Mouse (Mus musculus) megakaryocyte progenitor cell, adult 5-6 weeks (primary cell): ENCODE measurements around the gene Med13l. TPM values are rescaled to one million over a fixed set of nuclear protein-coding genes. Genes with fewer than 3 reads are reported as not detected.

Source experiments
- ATAC-seq: replicated peaks from 2 replicates; pipeline ENCODE4 v1.8.0; 2016; ENCODE audit warnings: mild to moderate bottlenecking, moderate TSS enrichment, inconsistent platforms; ENCODE audit not compliant: poor library complexity
- total RNA-seq, 2 experiments: library from RNA; stranded (forward) in 1 of 2; stranded (reverse) in 1 of 2; fragments of 157-497, 149-512 nt in 1 of 2; fragments of 200-1000 nt in 1 of 2; gene quantifications; 2 replicates each; pipeline versions ENCODE4 v1.2.3 to v1.2.4; 2015 to 2017

Gene Med13l
- total RNA-seq, 2 experiments from 2014 or later = 24.0 to 27.3 TPM

DNA sequence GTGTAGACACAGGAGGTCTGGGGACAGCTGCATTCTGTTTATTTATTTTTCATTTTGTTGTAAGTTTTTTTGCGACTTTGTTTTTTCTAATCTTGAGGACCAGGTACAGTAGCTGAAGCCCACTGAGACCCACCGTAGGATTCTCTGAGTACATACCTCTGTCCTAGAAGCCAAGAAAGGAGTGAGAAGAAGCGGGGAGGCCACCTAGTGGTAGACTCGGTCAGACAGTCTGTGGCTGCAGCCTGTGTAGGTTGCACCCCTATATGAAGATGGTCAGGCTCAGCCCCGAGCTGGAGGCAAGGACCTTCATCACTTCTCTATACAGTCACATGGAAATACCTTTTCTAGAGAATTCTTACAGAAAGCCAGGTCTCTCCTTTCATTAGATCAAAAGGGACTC, 202.9 kb downstream of the Med13l start:
- ATAC-seq = peak; percentile 69; the same call in 1 of the 2 replicates

DNA sequence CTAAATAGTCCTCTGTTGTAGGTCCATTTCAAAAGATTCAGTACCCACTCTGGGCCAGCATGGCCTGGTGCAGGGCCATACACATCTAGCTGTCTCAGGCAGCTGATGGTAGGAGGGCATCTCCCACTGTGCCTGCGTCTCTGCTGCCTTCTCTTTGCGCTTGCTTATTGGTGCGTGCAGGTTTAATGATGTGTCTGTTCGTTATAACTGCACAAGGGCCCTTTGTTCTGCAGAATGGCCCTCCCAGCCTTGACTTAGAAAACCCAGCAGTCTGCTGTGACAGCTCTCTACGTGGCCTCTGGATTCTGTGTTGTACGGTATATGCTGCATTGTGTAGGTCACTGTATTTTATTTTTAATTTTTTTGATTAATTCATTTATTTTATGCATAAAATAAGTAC, 208.7 kb downstream of the Med13l start:
- no peak for ATAC-seq

DNA sequence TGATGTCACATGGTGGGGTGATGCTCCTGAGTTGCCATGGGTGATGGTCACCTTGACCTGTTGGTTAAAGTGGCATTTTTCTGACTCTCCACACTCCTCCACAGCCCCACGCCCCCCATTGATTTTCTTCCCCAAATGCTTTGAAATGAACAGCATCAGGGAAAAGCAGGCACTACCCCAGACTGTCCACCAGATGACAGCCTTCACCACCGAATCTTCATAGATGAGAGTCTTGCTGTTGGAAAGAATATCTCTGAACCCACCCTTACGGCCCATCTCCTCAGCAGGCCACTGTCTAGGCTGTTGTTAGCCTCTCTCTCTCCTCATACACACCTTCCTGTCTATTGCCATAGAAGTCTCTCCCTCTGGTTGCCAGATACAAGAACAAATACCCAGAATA, 213.4 kb downstream of the Med13l start:
- no peak for ATAC-seq

DNA sequence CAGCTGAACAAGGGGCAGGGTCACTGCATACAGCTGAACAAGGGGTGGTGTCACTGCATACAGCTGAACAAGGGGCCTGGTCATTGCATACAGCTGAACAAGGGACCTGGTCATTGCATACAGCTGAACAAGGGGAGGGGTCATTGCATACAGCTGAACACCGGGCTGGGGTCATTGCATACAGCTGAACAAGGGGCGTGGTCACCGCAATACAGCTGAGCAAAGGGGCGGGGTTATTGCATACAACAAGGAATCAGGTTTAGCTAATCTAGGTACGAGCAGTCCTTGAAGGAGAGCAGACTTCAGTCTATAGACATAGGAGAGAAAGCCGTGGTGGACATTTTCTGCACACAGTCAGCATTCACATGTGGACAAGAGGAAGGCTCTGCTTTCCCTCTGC, 215.9 kb downstream of the Med13l start:
- ATAC-seq = no peak

DNA sequence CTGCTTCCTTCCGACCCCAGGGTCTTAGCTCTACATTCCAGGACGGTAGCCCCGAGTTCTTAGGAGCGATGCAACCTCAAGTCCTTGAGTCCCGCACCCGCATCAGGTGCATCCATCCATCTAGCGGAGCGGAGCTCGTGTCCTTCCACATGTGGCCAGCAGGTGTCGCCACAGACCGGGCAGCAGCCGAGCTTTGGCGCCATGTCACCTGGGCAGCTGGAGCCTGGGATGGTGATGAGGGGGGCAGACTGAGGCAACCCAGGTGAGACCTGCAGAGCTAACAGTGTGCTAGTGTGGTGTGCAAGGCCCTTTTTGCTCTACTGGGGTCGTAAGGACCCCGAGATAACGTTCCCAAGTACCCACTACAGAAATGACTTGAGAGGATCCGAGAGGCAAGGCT, 221.1 kb downstream of the Med13l start:
- ATAC-seq = peak; percentile 90

DNA sequence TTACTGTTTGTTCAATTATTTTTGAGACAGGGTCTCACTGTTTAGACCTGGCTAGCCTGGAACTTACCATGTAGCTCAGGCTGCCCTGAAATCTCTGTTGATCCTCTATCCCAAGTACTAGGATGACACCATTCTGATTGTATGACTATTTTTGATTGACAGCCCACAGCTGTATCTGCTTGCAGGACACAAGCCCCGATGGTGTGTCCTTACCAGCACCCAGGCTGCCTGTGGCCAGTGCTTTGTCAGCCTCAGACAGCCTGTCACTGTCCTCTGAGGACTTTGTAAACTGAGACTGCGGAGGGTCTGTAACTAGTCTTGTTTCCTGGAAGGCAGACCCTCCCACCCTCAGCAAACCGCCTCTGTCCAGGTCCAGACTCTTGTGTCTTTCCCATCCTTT, 221.7 kb downstream of the Med13l start:
- ATAC-seq = no peak

DNA sequence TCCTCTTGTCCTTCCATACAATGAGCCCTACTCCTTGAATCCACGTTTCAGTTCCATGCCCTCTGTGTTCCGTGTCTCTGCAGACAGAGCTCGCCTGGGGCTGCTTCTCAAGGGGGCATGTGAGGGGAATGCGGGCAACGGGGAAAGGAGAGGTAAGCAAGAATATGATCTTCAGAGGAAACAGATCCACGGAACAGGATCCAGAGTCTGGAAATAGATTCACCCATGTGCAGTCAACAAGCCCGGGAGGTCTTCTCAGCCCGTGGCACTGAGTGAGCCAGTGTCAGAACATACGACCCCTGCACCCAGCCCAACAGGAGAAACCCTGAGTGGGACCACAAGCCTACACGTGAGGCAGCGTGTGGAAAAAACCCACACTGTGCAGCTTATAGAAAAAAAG, 228.7 kb downstream of the Med13l start:
- no peak for ATAC-seq

DNA sequence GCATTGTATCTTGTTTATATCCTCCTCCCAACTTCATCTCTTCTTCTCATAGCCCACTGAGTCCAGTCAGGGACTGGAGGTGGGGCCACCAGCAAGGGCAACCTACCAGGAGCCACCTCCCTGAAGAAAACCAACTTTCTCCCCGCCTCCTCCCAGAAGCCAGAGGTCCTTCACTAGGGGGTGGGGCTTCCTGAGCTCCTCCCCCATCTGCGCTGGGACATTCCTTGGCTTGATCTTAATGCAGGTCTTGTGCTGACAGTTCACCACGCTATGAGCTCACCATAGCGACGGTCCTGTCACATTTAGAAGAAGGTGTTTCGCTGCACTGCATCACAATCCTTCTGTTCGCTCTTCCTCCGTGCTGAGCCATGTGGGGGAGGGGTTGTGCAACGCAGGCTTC, 229.3 kb downstream of the Med13l start:
- ATAC-seq = no peak

DNA sequence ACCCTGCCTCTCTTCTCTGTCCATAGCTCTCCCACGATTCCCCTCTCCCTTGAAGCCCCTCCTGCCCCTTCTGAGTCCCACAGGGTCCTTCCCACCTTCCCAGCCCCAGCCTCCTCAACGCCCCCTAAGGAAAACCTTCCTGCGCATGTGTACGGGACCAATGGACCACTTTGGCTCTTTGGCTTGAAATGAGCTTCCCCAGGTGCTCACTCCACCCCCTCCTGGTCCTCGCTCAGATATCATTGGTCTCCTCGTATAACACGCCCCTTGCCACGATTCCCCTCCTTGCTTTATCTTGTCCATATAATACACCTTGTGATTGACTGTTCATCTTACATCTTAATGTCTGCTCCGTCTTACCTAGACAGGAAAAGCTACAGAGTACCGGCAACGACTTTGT, 237.3 kb downstream of the Med13l start:
- no peak for ATAC-seq

DNA sequence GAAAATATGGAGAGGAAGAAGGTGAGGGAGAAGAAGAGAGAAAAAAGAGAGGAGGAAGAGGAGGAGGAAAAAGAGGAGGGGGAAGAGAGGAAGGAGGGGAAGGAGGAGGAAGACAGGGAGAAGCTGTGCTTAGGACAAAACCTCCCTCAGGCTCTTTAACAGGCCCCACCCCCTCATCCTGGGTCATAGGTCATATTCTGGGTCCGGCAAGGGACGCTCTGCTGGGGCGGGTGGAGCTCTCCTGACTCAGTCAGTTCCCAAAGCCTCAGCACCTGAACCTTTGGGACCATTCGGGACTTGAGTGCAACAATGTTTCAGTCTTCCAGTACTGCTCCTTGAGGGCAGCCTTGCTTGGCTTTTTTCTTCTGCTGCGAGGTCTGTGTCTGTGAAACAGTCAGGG, 241.1 kb downstream of the Med13l start:
- no peak for ATAC-seq

DNA sequence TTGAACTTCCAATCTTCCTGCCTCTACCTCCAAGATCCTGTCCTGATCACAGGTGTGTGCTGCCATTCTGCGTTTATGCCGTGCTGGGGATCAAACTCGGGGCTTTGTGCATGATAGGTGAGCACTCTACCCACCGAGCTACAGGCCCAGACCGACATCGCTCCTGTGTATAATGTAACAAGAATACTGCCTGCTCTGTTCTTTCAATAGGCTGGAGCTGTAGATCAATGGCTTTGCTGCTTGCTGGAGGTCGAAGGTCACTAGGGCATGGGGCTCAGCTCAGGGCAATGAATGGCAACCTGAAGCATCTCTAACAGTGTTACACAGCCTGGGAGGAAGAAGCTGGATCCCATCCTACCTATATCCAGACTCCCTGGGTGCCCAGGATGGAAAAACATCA, 241.6 kb downstream of the Med13l start:
- no peak for ATAC-seq

DNA sequence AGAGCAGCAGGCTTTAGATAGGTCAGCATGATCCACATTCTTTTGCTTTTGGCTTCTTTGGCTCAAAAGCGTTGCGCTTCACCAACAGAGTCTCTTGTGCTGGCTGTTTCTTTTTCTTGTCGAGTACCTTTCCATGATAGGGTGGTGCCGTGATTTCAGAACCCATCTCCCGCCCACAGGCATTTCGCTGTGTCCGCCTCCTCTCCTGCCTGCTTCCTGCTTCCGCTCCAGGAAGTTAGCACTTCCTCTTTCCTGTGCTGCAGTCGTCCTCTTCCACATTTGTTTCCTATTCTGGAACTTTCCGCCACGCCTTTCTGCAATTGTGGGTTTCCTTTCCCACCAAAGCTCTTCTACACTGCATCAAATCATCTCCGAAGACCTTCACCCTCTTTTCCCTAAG, 248.5 kb downstream of the Med13l start:
- no peak for ATAC-seq

DNA sequence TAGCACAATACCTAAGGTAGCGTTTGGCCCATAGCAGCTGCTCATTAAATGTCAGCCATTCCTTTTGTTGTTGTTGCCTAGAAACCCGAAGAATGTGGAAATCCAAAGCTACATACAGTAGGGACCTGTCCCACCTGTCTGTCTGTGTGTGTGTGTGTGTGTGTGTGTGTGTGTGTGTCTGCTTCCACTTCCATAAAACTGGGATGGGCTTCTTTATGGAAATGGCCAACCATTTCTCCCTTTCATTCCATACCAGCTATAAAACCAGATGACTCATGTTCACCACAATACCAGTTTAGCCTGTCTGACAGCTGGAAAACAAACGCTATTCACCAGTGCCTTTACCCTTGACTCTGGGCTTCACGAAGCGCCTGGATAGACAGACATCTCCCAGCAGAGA, 249.1 kb downstream of the Med13l start:
- ATAC-seq = no peak

DNA sequence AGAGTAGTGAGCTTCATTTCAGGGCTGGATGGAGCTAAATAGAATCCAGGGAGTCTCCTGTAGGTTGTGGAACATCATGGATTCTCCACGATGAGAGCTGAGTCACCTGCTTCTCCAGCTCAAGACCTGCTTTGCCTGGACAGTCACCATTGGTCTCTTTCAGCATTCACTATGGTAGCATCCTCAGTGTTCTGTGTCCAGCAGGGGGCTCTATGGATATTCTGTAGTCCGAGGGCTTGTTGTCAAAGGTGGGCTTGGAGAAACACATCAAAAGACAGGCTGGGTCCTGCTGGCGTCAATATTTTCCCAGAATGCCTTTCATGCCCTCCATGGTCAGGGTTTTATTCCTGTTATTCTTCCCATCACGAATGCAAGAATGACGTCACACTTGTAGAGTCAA, 251.2 kb downstream of the Med13l start:
- no peak for ATAC-seq

DNA sequence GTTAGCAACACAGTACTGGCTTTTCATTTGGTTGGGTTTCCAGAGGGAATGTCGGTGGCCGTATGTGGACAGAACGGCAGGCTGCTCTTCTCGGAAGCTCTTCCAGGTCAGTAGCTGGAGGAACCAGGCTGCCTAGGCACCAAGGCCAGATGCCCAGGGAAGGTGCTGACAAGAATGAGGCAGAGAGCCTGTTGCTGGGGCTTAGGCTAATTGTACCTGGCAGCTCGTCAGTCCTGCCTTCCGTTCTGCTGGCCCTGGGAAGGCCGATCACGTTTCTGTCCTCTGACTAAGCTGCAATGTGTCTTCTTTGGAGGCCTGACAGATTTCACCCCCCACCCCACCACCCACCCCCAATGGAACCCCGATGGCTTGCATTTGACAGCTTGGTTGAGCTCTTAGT, 251.9 kb downstream of the Med13l start:
- no peak for ATAC-seq

DNA sequence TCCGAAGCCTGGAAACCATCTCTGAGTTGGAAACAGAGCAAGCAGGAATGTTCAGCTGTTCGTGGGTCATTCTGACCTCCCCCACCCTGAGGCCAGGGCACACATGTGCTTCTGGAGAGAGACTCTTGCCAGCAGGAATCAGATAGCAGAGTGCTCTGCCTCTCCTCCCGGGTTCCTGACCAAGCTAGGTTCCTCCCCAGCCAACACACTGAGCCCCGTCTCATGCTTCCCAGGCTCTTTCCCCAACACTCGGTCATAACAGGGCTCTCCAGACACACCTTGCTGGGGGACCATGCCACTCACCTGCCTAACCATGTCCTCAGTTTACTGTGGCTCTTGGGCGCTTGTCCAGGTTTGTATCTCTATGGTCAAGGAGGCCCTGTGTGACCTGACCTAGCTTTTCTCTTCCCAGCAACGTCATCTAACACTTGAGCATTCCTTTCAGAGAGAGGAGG, 252.5 kb downstream of the Med13l start:
- no peak for ATAC-seq

DNA sequence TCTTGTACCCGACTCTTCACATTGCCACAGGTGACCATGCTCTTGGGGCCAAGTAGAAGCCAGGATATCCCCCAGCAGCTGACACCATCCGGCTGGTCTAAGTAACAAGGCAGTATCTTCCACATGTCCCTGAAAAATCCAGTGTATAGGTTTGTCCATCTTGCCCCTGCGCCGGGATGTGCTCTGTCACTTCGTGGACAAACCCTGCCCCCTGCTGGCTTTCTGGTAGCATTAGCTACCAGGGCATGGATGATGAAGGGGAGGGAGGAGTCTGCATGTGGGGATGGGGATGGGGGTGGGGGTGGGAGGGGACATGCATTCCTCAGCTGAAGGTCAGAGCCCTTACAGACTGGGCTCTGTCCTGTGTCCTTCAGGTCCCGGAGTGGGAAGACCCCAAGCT, 253.6 kb downstream of the Med13l start:
- peak; percentile 17; the same call in 1 of the 2 replicates for ATAC-seq
